Mouse (Mus musculus) liver, adult 2 months (tissue): ENCODE results near the gene Col6a1. TPM values are rescaled to one million over a fixed set of nuclear protein-coding genes. Genes with fewer than 3 reads are reported as not detected.
"Not testable (repeated sequence)": the region's sequence is repeated elsewhere in the genome, so short reads cannot be mapped to it uniquely, and the experiment has no call there.

ENCODE experiments used
- DNase-seq: peaks from one replicate; pipeline ENCODE4 v3.0.0-alpha.2; 2011; ENCODE audit warnings: low read depth, low spot score; ENCODE audit errors: extremely low read depth
- H3K27ac ChIP-seq: fragments of 200-500 bp; replicated peaks from 2 replicates; pipeline ENCODE4 v1.5.1; 2012; ENCODE audit warnings: low read depth, mild to moderate bottlenecking, control low read depth, inconsistent platforms, low read length; ENCODE audit not compliant: insufficient read depth
- H3K27me3 ChIP-seq: fragments of 200-500 bp; 2 replicates; pipeline ENCODE4 v1.6.1; 2012; ENCODE audit warnings: mild to moderate bottlenecking, moderate library complexity, low read length, inconsistent platforms; ENCODE audit not compliant: control insufficient read depth, insufficient read depth
- H3K36me3 ChIP-seq: fragments of 200-500 bp; 2 replicates; pipeline ENCODE4 v1.6.1; 2012; ENCODE audit warnings: low read length, inconsistent platforms; ENCODE audit not compliant: control insufficient read depth, insufficient read depth
- H3K4me1 ChIP-seq: fragments of 200-500 bp; 2 replicates; pipeline ENCODE4 v1.6.1; 2011; ENCODE audit warnings: low read length; ENCODE audit not compliant: control insufficient read depth, insufficient read depth
- H3K4me3 ChIP-seq: fragments of 200-500 bp; 2 replicates; pipeline ENCODE4 v1.5.1; 2011; ENCODE audit warnings: low read depth, mild to moderate bottlenecking, control low read depth, low read length, moderate library complexity; ENCODE audit not compliant: insufficient read depth
- H3K79me2 ChIP-seq: fragments of 200-500 bp; 2 replicates; pipeline ENCODE4 v1.6.1; 2012; ENCODE audit warnings: inconsistent platforms, mild to moderate bottlenecking, low read length, moderate library complexity; ENCODE audit not compliant: control insufficient read depth, insufficient read depth
- H3K9ac ChIP-seq: fragments of 200-500 bp; 2 replicates; pipeline ENCODE4 v1.6.1; 2012; ENCODE audit warnings: low read depth, mild to moderate bottlenecking, control low read depth, inconsistent platforms, low read length
- CTCF ChIP-seq: fragments of 200-500 bp; IDR thresholded peaks from 2 replicates; pipeline ENCODE4 v1.5.1; 2011; ENCODE audit warnings: low read depth, low read length, control low read depth
- POLR2A ChIP-seq: fragments of 200-500 bp; IDR thresholded peaks from 2 replicates; pipeline ENCODE4 v1.6.1; 2011; ENCODE audit warnings: low read length, control low read depth; ENCODE audit not compliant: insufficient read depth; ENCODE audit errors: extremely low read depth
- WGBS: fragments of 180-500 bp; shearing (Covaris S2); methylation state at CpG from one replicate; pipeline ENCODE4 v1.1.7; 2018; 5-methylcytosine and 5-hydroxymethylcytosine counted together
- polyA plus RNA-seq: library from polyadenylated mRNA; depleted of rRNA; stranded (reverse); fragments of >200 nt; gene quantifications from 2 replicates; pipeline ENCODE4 v1.2.3, GENCODE M21; 2012
- total RNA-seq: library from RNA; depleted of rRNA; stranded (reverse); fragments of >200 nt; gene quantifications from 2 replicates; pipeline ENCODE4 v1.2.3, GENCODE M21; 2014

The Col6a1 gene
- total and polyA plus RNA-seq, 2 experiments, result 4.2 to 6.2 TPM

- 95% methylated on average over 12 of the region's 12 CpGs for WGBS
- no peaks in the 10 kb centered on the region; the same call in 1 of the 2 replicates for H3K4me1 ChIP-seq
- TF ChIP-seq POLR2A, result no peak
- no peak for TF ChIP-seq CTCF
- H3K4me3 ChIP-seq, result no peak overlapping the region
- H3K36me3 ChIP-seq, result no peaks in the 10 kb centered on the region
- no peak overlapping the region for H3K9ac ChIP-seq
- no peak for DNase-seq
- no peaks in the 10 kb centered on the region for H3K27me3 ChIP-seq
- H3K27ac ChIP-seq, result no peak overlapping the region
- H3K79me2 ChIP-seq, result no peaks in the 10 kb centered on the region
These were observed 37.0 kb upstream of the Col6a1 start for GRCm38 (mm10) chr10:76763016-76763415.

- TF ChIP-seq CTCF (no peak), POLR2A (no peak)
- no peak overlapping the region for H3K4me3 ChIP-seq
- WGBS, result 81% methylated on average over 7 of the region's 7 CpGs
- no peak for DNase-seq
- H3K27ac ChIP-seq, result no peak overlapping the region
- no peaks in the 10 kb centered on the region for H3K79me2 ChIP-seq
- no peaks in the 10 kb centered on the region; the same call in 1 of the 2 replicates for H3K4me1 ChIP-seq
- H3K9ac ChIP-seq, result no peak overlapping the region
- no peaks in the 10 kb centered on the region for H3K36me3 ChIP-seq
- no peaks in the 10 kb centered on the region for H3K27me3 ChIP-seq
These were observed 36.4 kb upstream of the Col6a1 start for GRCm38 (mm10) chr10:76762411-76762810.

- no peaks in the 10 kb centered on the region for H3K27me3 ChIP-seq
- no peaks in the 10 kb centered on the region for H3K36me3 ChIP-seq
- 74% methylated on average over 5 of the region's 5 CpGs for WGBS
- H3K9ac ChIP-seq, result no peak overlapping the region
- H3K27ac ChIP-seq, result no peak overlapping the region
- TF ChIP-seq CTCF, result no peak
- no peak for TF ChIP-seq POLR2A
- no peaks in the 10 kb centered on the region; the same call in 1 of the 2 replicates for H3K4me1 ChIP-seq
- H3K4me3 ChIP-seq, result no peak overlapping the region
- no peak for DNase-seq
- no peaks in the 10 kb centered on the region for H3K79me2 ChIP-seq
These were observed 33.9 kb upstream of the Col6a1 start for GRCm38 (mm10) chr10:76759878-76760277.

GRCm38 (mm10) chr10:76753640-76754039, 27.7 kb upstream of the Col6a1 start:
- TF ChIP-seq POLR2A, result no peak
- TF ChIP-seq CTCF, result no peak
- DNase-seq, result no peak
- Histone ChIP-seq H3K36me3 (no peaks in the 10 kb centered on the region), H3K9ac (no peak overlapping the region), H3K4me1 (no peaks in the 10 kb centered on the region), H3K79me2 (no peaks in the 10 kb centered on the region), H3K27ac (no peak overlapping the region), H3K27me3 (no peaks in the 10 kb centered on the region), H3K4me3 (no peak overlapping the region)
- 94% methylated on average over 3 of the region's 3 CpGs for WGBS

GRCm38 (mm10) chr10:76744267-76744666, 18.3 kb upstream of the Col6a1 start:
- not testable (repeated sequence) for H3K79me2 ChIP-seq, H3K9ac ChIP-seq, H3K27me3 ChIP-seq, DNase-seq, H3K36me3 ChIP-seq, H3K4me1 ChIP-seq, H3K27ac ChIP-seq, H3K4me3 ChIP-seq
- 59% methylated on average over 11 of the region's 11 CpGs for WGBS

- Histone ChIP-seq H3K36me3 (no peaks in the 10 kb centered on the region), H3K27me3 (no peaks in the 10 kb centered on the region), H3K79me2 (no peaks in the 10 kb centered on the region), H3K4me1 (no peaks in the 10 kb centered on the region), H3K27ac (no peak overlapping the region), H3K4me3 (no peak overlapping the region), H3K9ac (no peak overlapping the region)
- DNase-seq, result no peak
- 72% methylated on average over 8 of the region's 8 CpGs for WGBS
- no peak for TF ChIP-seq CTCF
- no peak for TF ChIP-seq POLR2A
These were observed 10.8 kb upstream of the Col6a1 start for GRCm38 (mm10) chr10:76736764-76737163.
